Mouse (Mus musculus) c-Kit-positive CD71-negative TER-119-negative erythroid progenitor cells, embryonic 14.5 days (primary cell): ENCODE measurements around the gene Eif5a.
"Not testable (repeated sequence)": the region's sequence is repeated elsewhere in the genome, so short reads cannot be mapped to it uniquely, and the experiment has no call there.

Source experiments
- DNase-seq: peaks from one replicate; pipeline ENCODE4 v3.0.0-alpha.2; 2013; ENCODE audit warnings: low read depth

The Eif5a gene

DNA sequence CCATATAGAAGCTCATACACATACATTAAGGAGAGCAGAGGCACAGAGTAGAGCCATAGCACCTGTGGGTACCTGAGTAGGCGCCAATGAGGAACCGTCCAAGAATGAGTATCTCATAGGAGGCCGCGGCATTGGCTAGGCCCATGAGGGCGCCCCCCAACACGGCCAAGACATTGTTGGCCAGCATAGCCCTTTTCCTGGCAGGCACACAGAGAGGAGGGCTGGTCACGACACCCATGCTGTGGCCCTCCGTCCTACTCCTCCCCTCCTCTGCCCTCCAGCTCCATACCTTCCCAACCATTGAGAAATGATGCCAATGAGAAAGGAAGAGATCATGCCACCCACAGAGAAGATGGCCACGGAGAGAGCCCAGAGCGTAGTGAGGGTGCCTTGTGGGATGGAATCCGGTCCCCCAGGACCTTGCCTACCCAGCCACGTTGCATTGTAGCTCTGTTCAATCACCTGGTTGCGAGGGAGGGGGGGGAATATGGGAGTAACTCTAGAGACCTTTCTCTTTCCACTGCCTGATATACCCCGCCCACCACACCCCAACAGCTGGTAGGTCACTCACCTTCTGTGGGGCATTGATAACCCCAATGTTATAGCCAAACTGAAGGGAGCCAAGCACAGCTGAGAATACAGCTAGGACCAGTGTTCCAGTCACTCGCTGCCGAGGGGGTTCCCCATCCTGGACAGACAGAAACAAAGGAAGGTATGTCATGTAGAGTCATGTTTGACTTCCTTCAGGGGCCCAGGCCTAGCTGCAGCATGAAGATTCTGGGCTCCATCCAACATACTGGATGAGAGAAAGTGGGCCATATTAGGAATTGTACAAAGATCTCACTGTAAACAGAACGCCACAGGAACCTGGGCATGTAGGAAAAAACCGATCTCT lies 24.5 kb upstream of the Eif5a start:
- DNase-seq = no peak

DNA sequence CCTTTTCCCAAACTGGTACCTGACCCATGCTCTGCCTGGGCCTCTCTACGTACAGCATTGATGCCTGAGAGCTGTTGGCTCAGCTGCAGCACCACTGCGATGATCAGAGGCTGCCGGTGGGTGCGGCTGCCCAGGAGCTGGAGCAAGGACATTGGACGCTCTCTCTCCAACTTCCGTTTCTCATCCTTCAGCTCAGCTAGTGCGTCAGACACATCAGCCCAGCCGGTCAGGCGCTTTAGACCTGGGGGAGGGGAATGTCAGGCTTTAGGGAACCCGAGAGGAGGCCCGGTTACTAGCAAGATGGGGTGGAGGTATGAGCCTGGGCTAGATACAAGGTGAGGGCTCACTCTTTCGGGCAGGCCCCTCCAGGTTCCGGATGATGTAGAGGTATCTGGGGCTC lies 23.5 kb upstream of the Eif5a start:
- DNase-seq = no peak

DNA sequence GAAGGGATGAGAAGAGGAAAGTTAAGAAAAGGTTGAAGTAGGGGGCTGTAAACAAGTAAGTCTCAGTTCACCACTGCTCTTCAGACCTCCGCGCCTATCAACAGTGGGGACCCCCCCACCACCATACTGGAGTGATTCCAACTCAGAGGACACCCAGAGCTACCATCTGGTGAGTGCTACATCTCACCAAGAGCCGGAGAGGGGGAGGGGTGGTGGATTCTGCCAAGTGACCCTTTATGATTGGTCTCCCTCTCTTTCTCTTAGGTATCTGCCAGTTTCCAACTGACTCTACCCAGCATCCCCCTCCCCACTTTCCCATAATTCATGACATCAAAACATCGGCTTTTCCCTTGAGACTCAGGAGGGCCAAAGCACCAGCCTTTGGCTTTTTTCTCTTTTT lies 19.2 kb upstream of the Eif5a start:
- no peak for DNase-seq

DNA sequence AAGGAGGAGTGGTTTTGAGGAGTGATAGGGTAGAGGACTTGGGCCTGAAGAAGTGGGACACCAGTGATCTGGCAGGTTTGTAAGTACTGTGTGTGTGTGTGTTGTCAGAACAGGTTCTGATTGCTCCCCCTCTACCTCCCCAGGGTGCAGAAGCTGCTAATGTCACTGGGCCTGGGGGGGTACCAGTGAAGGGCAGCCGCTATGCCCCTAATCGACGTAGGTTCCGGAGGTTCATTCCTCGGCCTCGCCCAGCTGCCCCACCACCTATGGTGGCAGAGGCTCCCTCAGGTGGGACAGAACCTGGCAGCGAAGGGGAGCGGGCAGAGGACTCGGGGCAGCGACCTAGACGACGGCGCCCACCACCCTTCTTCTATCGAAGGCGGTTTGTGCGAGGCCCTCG lies 18.0 kb upstream of the Eif5a start:
- DNase-seq = no peak

DNA sequence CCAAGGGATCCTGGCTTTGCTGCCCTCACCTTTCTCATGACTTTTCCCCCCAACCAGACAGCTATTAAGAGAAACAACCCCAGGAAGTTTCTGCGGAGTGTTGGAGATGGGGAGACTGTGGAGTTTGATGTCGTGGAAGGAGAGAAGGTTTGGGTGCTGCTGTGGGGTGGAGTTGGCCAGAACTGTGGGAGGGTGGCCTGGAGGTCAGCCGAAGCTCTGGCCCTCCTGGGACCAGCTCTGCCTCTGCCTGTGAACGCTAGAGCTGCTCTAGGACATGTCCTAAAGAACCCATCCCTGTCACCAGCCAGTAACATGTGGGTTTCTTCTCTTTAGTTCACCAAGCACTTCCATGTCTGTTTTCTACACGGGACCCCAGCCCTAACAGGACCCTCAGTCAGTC lies 17.4 kb upstream of the Eif5a start:
- no peak for DNase-seq

DNA sequence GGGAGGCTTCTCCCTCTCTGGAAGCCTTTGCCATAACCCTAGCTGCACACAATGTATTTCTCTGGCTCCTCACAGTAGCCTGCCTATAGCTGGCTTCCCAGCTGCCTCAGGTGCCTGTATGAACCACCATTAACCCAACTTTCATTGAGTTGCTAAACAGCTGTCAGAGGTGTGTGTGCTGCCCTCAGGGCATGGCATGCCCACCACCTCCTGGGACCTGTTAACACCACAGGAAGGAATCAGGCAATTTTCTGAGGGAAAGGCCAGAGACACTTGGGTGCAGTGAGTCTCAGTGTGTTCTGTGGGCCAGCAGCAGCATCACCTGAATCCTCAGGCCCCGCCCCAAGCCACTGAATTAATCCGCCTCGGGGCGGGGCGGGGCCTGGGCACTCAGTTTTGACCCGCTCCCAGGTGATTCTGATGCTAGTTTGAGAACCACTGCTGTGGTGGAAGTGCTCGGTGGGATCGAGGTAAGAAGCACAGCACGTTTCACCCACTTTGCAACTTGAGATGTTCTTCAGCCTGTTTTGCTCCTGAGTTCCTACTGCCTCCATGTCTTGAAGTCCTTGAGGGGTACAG lies 16.7 kb upstream of the Eif5a start:
- DNase-seq = no peak

DNA sequence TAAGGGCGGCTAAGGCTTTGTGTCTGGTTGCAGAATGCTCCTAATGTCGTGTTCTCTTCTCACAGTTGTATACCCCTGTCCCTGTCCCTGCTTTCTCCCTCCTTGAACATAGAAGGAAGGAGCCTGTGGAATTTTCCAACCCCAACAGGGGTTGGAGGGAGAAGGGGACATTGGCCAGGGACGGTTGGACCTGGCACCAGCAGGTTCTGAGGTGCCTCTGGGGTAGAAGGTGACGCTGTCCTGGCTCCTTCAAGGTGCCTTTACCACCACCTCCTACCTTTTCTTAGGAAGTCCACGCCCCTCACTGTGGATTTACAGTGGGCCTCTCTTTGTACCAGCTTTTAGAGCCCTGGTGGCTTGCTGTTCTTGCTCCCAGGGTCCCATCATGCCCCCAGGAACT lies 16.1 kb upstream of the Eif5a start:
- no peak for DNase-seq

DNA sequence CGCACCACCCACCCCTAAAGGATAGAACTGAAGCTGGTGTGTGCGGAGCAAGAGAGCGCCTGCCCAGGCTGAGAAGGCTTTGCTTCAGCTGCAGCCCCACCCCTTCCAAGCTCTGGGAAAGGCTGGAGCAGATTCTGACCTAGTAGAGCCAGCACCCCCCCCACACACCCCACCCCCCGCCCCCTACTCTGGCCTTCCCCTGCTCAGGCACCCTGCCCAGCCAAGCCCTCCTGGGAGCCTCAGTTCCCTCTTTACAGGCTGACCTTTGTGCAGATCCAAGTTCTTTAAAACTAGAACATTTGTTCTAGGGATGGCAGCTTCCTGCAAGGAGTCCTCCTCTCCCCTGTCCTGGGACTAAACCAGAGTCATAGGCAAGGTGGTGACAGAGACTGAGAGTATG lies 15.6 kb upstream of the Eif5a start:
- no peak for DNase-seq

DNA sequence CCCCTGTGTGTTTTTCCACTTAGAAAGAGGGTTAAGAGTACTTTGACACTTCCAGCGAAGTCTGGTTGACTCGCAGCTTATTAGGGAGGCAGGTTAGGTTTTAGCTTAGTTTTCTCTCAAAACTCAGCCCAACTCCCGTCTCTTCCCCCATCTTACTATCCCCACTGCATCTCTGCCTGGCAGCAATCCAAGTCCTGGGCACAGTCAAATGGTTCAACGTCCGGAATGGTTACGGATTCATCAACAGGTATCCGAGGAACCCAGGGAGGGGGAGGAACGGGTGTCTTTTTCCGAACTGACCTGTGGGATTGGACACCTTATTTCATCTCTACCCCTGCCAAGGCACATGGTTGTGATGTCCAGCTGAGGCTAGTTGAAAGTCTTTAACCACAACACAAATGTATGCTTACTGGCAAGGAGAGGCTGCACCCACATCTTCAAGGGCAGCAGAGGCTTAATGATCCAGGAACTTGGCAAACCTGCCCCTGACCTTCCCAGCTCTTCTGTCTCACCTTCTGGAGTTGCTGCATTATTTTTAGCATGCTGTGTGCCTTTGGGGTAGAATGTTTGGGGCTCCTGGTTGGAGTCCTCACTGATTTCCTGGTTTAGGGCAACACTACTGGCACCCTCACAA lies 15.1 kb upstream of the Eif5a start:
- no peak for DNase-seq

DNA sequence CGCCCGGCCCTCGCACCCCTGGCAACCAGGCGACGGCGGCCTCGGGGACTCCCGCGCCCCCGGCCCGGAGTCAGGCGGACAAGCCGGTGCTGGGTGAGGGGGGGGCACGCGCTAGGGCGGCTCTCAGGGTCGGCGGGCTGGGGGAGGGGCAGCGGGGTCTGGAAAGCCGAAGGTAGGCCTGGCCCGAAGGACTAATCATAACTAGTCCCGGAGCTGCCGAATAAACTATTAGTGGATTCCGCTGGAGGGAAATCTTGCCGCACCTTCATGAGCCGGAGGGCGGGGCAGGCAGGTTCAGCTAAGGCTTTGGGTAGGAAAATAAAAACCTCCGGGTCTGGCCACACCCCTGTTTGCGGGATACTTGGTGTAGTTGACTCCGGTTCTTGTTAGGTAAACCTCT lies 14.4 kb upstream of the Eif5a start:
- no peak for DNase-seq

DNA sequence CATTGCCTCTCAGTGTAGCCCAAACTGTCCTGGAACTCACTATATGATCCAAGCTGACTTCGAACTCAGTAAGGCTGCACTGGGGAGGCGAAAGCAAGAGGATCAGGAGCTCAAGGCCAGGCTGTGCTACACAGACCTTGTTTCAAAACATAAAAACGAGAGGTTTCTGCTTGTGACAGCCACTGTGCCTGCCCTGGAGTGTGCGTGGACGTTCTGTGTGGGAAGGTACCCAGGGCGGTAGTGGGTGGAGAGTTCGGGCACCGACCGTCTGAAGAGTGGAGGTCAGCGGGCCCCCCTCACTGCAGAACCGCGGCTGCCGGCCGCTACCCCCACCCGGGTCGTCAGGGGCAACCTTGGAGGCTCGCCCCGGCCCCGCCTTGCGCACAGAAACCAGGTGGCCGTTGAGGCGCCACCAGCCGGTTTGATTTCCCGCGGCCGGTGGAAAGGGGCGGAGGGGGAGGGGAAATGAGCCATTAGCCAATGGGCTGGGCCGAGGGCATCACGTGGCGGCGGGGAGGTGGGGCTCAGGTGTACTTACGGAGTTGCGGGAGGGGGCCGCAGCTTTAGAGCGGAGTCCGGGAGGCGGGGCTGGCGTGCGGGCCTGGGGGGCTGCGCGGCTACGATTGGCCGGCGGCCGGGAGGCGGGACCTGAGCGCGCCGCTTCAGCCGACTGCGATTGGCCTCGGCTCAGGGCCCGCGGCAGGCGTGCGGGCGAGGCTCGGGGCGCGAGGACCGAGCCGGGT lies 13.6 kb upstream of the Eif5a start, which contains the start of gene Ybx2:
Gene Ybx2 (plus strand): TSS at position 660 of the 743 bp plus-strand sequence.
- no peak for DNase-seq

DNA sequence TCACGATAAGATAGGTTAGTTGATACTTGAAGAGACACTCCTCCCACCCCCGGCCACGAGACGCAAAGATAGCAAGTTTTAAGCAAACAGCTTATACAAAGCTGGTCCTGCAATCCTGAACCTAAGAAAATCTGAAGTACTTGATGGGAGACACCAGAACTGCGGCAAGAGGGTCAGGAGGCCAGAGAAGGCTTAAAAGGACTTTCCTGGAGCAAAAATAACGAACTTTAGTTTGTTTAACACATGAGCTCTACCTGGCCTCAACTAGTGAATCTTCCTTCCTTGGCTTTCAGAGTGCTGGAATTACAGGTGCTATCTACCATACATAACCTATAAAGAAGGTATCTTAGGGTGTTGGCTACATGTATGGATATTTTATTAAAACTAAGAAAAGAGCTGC lies 12.9 kb upstream of the Eif5a start:
- no peak for DNase-seq

DNA sequence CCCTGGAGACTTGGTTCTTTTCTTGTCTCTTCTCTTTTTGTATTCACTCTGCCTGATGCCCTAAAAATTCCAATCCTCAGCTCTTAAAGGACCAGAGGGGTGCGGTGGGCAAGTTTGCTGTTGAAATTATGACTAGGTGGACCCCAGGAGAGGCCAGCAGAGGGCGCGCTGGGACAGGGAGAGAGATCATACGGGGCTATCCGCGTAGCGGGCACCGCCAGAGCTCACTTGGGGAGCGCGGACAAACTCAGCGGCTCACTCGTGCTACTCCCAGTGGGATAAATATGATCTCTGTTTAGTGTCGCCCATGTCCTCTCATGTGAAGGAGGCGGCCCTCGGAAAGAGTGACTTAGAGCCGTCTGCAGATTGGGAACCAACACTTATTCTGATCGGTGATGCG lies 12.4 kb upstream of the Eif5a start:
- peak; percentile 92 for DNase-seq

DNA sequence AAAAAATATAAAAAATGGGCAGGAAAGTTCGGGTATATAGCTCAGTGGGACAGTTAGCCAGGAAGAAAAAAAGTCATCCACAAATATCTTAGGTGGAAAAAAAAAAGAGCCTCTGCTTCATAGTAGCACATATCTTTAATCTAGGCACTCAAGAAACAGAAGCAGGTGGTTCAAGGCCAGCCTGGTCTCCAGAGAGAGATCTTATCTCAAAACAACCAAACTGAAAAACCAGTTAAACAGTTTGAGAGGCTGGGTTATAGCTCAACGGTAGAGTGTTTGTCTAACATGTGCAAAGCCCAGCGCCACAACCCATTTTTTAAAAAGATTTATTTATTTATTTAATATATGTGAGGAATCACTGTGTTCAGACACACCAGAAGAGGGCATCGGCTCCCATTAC lies 11.3 kb upstream of the Eif5a start:
- no peak for DNase-seq

DNA sequence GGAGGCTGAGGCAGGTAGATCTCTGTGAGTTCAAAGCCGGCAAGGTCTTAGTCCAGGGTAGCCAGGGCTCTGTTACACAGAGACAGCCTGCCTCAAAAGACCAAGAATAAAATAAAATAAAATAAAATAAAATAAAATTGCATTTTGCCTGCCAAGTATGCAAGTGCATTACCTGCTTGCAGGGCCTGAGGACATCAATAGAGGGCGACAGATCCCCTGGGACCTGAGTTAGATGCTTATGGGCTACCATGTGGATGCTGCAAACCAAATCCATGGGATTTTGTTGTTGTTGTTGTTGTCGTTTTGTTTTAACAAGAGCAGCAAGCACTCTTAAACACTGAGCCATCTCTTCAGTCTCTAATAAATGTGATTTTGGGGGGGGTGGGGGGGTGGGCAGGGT lies 10.5 kb upstream of the Eif5a start:
- no peak for DNase-seq

DNA sequence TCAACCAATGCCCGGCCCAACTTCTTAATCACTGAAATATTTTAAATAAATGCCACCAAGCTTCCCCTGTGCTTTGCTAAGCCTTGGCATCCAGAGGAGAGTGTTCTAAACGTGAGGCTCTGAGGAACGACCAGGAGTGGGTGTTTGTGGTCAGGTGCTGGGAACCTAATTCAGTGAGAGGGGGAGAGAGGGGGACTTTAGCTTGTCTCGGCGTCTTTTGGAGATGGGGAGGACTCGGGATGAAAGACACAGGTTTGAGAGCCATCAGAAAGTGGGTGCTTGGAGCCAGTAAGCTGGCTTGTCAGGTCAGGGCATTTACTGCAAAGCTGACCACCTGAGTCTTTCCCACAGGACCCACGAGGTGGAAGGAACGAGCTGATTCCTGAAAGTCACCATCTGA lies 10.0 kb upstream of the Eif5a start:
- DNase-seq = no peak

DNA sequence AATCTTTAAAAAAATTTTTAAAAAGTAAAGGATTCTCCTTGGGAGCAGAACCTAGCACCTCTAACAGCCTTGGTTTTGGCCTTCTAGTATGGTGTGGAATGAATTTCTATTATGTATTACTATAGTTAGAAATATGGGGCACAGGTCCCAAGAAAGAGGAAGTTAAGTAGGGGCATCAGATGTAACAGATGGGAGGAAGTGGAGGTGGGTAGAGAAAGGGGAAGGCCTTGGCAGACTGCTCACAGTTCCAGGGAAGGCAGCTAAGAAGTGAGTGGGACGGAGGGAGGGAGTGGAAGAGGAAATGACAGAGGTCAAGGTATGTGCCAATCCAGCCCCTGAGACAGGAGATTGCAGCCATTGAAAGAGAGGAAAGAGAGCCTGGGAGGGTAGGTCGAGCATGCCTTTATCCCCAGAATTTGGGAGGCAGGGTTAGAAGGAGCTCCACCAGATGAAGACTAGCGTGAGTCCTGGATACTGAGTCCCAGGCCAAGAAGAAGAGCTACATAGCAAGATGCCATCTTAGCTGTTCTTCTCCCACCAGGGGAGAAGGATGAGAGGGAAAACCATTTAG lies 9.3 kb upstream of the Eif5a start:
- DNase-seq = no peak

DNA sequence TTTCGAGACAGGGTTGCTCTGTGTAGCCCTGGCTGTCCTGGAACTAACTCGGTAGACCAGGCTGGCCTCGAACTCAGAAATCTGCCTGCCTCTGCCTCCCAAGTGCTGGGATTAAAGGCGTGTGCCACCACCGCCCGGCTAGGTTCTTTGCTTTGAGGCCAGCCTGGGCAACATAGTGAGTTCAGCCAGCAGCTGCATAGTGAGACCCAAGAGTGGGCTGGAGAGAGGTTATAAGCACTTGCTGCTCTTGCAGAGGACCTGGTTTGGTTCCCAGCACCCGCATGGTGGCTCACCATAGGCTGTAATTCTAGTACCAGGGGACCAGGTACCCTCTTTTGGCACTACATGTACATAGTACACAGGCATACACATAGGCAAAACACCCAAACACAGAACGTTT lies 8.4 kb upstream of the Eif5a start:
- DNase-seq = not testable (repeated sequence)

DNA sequence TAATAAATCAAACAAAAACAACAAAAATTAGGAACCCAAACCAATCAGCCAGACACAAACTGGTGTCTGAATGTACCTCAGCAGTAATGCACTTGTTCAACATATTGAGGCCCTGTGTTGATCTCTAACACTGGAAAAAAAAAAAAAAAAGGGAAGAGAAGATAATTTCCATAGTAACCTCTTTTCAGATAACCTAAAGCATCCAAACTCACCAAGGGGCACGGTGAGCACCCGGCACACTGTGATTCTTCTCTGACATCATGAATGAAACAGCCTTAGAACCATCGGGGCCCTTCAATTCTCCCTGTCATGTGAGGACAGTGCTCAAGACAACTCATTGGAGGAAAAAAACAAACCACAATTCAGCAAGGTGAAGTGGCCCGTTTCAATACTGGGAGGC lies 8.0 kb upstream of the Eif5a start:
- no peak for DNase-seq

DNA sequence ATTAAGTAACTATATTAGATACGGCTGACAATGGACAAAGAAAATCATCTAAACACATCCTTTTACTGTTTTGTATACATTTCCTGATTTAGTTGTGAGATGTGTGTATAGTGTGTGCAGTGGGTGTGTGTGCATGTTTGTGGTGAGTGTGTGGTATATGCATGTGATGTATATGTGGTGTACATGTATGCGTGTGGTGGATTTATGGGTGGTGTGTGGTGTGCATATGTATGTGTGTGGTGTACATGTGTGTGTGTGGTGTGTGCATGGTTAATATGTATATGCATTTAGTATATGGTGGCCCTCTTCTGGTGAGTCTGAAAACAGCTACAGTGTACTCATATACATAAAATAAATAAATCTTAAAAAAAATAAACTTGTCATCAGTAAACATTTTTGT lies 5.7 kb upstream of the Eif5a start:
- no peak for DNase-seq

DNA sequence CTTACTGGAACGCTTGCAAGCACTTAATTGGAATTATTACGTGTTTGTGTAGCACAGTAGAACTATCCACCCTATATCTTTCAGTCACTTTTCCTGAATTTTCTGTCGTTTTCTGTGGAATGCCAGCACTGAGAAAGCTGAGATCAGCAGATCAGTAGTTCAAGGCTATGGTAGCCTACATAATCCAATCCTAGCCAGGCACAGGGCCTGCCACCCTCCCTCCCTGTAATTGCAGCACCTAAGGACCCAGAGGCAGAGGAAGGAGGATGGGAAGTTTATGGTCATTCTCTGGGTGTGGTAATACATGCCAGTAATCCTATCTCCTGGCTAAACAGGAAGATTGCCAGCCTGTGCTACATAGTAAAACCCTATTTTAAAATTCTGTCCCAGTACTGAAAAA lies 1.0 kb upstream of the Eif5a start:
- DNase-seq = no peak

DNA sequence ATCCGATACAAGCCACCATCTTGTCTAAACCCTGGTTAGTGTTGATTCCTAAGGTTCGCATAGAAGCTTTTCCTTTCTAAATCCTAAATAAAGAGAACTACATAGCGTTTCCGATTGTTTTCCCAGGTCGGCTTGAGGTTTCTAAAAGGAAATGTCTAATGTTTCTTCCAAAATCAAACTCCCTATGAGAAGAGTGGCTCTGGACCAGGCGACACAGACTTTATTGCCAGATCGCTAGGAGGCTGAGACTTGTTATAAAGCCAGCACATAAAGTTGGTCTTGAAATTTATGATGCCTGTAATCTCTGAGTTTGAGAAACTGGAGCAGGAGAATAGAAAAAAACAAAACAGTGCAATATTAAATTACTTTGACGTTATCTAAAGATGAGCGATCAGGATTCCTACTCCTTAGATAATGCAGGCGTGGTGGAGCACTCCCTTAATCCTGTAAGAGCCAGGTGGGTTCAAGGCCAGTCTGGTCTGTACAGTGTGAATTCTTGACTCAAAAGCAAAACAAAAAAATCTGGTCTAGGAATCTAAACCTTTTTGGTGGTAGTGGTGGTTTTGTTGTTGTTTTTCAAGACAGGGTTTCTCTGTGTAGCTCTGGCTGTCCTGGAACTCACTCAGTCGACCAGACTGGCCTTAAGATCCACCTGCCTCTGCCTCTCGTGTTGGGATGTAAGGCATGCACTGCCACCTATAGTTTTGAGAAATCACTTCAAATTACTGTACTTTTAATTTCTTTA lies 426 bp upstream of the Eif5a start:
- DNase-seq = no peak
